Mouse (Mus musculus): ENCODE data around the gene Vipas39. TPM values are rescaled to one million over a fixed set of nuclear protein-coding genes. Genes with fewer than 3 reads are reported as not detected.

Vipas39 gene
- polyA plus RNA-seq, 1 experiment from 2014 or later: 46.6 TPM

Small RNA genes lying within 50 kb of the gene (microRNA-seq; reads per million reads assigned to microRNA genes)
- gene Gm47293: not detected

Other genes starting within 250 kb of the Vipas39 start
- gene Tmem63c, start 244.9 kb downstream of the Vipas39 start, polyA plus RNA-seq (2015; fragmentation: Nextera tagmentation; extraction: Ambion mirVana): 0.06 and 0.10 TPM in 2 replicates
- 0.69 and 0.74 TPM in 2 replicates for gene Ngb, start 163.7 kb downstream of the Vipas39 start, polyA plus RNA-seq (2015; fragmentation: Nextera tagmentation; extraction: Ambion mirVana)
- gene Gstz1, start 119.1 kb downstream of the Vipas39 start, polyA plus RNA-seq (2015; fragmentation: Nextera tagmentation; extraction: Ambion mirVana): 43.9 and 56.1 TPM in 2 replicates
- gene Pomt2, start 118.3 kb downstream of the Vipas39 start, polyA plus RNA-seq (2015; fragmentation: Nextera tagmentation; extraction: Ambion mirVana): 18.5 and 19.0 TPM in 2 replicates
- gene Samd15, start 66.5 kb downstream of the Vipas39 start, polyA plus RNA-seq (2015; fragmentation: Nextera tagmentation; extraction: Ambion mirVana): 1.3 and 1.7 TPM in 2 replicates
- 2.1 and 2.2 TPM in 2 replicates for gene Tmed8, start 65.8 kb downstream of the Vipas39 start, polyA plus RNA-seq (2015; fragmentation: Nextera tagmentation; extraction: Ambion mirVana)
- gene Noxred1, start 27.5 kb downstream of the Vipas39 start, polyA plus RNA-seq (2015; fragmentation: Nextera tagmentation; extraction: Ambion mirVana): 0.55 and 0.66 TPM in 2 replicates
- 235 and 248 TPM in 2 replicates for gene Ahsa1, start 223 bp upstream of the Vipas39 start, polyA plus RNA-seq (2015; fragmentation: Nextera tagmentation; extraction: Ambion mirVana)
- gene Ism2, start 33.4 kb upstream of the Vipas39 start, polyA plus RNA-seq (2015; fragmentation: Nextera tagmentation; extraction: Ambion mirVana): 0.98 and 1.1 TPM in 2 replicates
- gene Sptlc2, start 122.1 kb upstream of the Vipas39 start, polyA plus RNA-seq (2015; fragmentation: Nextera tagmentation; extraction: Ambion mirVana): 75.4 and 78.5 TPM in 2 replicates
- gene Slirp, start 177.6 kb upstream of the Vipas39 start, polyA plus RNA-seq (2015; fragmentation: Nextera tagmentation; extraction: Ambion mirVana): 310 and 326 TPM in 2 replicates
- gene Alkbh1, start 177.8 kb upstream of the Vipas39 start, polyA plus RNA-seq (2015; fragmentation: Nextera tagmentation; extraction: Ambion mirVana): 61.9 and 64.6 TPM in 2 replicates
- 135 and 136 TPM in 2 replicates for gene Snw1, start 206.0 kb upstream of the Vipas39 start, polyA plus RNA-seq (2015; fragmentation: Nextera tagmentation; extraction: Ambion mirVana)
- gene Gm5788, start 228.5 kb upstream of the Vipas39 start, polyA plus RNA-seq (2015; fragmentation: Nextera tagmentation; extraction: Ambion mirVana): not detected in 2 replicates
- not detected in 2 replicates for gene Gm8300, start 248.1 kb upstream of the Vipas39 start, polyA plus RNA-seq (2015; fragmentation: Nextera tagmentation; extraction: Ambion mirVana)

All from kidney, embryonic 15.5 days (tissue).